Mouse (Mus musculus): ENCODE results near the gene Gm5901.
"Not testable (repeated sequence)": the region's sequence is repeated elsewhere in the genome, so short reads cannot be mapped to it uniquely, and the experiment has no call there.

The Gm5901 gene

DNA sequence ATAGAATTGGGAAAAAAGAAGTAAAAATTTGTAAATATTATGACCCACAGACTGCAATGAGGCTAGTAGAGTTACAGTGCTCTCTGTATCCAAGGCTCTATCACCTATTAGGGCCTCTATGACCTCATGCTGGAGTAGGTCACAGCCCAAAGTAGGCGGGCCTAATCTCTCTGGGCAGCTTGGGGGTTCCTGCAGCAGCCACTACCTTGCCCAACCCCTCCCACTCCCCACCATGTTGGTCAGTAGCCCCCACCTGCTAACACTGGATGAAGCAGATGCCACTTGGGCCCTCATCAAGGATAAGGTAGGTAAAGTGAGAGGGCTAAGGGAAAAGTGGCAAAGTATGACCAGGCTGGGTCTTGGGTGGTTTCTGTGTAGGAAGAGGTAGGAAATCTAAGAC, at the start of gene Gm5901:
TSS of gene Gm5901 (plus strand) at position 173 of the 400 bp plus-strand sequence.
- no peak for DNase-seq

DNA sequence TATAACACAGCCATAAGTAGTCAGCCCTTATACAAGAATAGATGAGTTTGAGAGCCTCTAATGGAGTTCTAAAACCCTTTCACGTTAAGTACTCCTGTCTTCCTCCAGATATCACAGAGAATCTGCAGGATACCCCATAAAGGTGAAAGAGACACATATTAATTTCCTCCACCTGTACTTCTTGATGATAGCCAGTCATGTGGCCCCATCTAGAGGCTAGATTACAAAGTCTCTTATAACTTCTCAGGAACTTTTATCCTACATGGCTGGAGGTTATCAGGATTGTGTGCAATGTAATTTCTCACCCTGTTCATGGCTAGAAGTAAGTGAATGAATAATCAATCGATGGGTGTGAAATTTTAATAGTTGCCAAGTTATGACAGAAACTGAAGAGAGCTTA, 49.5 kb upstream of the Gm5901 start:
- no peak for DNase-seq

DNA sequence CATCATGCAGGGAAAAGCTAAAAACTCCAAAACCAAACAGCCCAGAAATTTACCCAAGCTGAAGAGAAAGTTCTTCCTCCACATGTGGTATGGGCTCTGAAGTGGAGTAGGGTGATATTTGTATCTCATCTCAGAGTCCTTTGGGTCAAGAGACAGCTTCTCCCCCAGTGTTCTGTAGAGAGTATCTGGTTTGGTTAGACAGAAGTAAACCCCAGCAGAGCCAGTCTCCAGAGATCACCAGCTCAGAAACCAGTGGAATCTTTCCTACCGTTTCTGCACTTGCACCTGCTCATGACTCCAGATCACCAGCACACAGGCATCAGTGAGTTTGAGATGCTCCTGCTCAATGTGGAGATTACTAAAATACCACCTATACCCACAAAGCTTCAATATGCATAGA, 40.8 kb upstream of the Gm5901 start, which contains the start of gene Olfr690:
TSS of gene Olfr690 (minus strand) at position 101 of the 400 bp plus-strand sequence.
- DNase-seq = no peak

GRCm38 (mm10) chr7:105342170-105342569, 32.7 kb upstream of the Gm5901 start, which contains the start of gene Olfr691:
TSS of gene Olfr691 (minus strand) at chr7:105342270.
- no peak for DNase-seq

DNA sequence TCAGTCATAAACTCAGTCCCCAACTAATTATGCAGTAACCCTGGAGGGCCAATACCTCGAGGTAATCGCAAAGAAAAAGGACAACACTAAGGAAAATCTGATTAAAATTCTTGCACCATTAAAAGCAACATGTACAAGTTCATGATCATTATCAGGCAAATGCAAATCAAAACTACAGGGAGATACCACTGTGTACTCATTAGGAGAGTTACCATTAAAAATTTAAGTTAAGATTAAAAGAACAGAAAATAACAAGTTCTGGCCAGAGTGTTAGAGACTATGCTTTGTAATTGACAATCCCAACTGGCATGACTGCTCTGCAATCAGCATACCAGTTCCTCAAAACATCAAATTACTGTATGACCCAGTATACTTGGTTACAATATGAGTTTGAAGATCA, 32.1 kb upstream of the Gm5901 start:
- DNase-seq = no peak

- not testable (repeated sequence) for DNase-seq
Measured at GRCm38 (mm10) chr7:105356064-105356463, 18.8 kb upstream of the Gm5901 start.

GRCm38 (mm10) chr7:105356487-105356886, 18.4 kb upstream of the Gm5901 start:
- not testable (repeated sequence) for DNase-seq

GRCm38 (mm10) chr7:105361713-105362112, 13.1 kb upstream of the Gm5901 start:
- no peak for DNase-seq

DNA sequence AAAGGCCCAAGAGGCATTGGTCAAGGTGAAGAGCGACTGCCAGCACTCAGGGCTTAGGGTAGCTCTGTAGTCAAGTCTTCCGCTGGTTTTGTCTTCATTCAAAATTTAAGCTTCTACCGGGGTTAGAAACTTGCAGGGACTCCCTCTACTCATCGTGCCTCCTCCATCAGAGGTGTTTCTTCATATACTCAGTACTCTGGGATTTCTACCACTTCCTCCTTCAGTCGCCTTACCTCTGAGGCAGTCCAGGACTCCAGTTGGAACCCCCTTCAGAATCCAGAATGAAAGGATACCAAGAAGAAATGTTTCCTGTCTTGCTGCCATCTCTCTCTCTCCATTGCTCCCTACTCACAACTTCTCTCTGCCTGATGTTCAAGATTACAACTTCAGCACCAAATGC, 7.6 kb upstream of the Gm5901 start:
- DNase-seq = no peak

- DNase-seq = no peak
Measured at GRCm38 (mm10) chr7:105367930-105368329, 6.9 kb upstream of the Gm5901 start, which contains the start of gene Olfr692. TSS of gene Olfr692 (plus strand) at chr7:105368230.

GRCm38 (mm10) chr7:105368521-105368920, 6.3 kb upstream of the Gm5901 start:
- no peak for DNase-seq

- no peak for DNase-seq
Measured at GRCm38 (mm10) chr7:105372912-105373311, 1.9 kb upstream of the Gm5901 start.

- no peak for DNase-seq
Measured at GRCm38 (mm10) chr7:105373509-105373908, 1.3 kb upstream of the Gm5901 start.

GRCm38 (mm10) chr7:105373976-105374375, 862 bp upstream of the Gm5901 start:
- no peak for DNase-seq

- DNase-seq = no peak
Measured at GRCm38 (mm10) chr7:105380329-105380728, 5.5 kb downstream of the Gm5901 start.

- DNase-seq = no peak
Measured at GRCm38 (mm10) chr7:105387696-105388095, 12.9 kb downstream of the Gm5901 start.

- no peak for DNase-seq
Measured at GRCm38 (mm10) chr7:105390236-105390635, 15.4 kb downstream of the Gm5901 start.

GRCm38 (mm10) chr7:105394606-105395005, 19.8 kb downstream of the Gm5901 start:
- DNase-seq = no peak

GRCm38 (mm10) chr7:105395131-105395820, 20.4 kb downstream of the Gm5901 start:
- no peak for DNase-seq

GRCm38 (mm10) chr7:105396126-105396525, 21.3 kb downstream of the Gm5901 start:
- peak in 1 of 2 experiments; percentile 6 for DNase-seq

DNA sequence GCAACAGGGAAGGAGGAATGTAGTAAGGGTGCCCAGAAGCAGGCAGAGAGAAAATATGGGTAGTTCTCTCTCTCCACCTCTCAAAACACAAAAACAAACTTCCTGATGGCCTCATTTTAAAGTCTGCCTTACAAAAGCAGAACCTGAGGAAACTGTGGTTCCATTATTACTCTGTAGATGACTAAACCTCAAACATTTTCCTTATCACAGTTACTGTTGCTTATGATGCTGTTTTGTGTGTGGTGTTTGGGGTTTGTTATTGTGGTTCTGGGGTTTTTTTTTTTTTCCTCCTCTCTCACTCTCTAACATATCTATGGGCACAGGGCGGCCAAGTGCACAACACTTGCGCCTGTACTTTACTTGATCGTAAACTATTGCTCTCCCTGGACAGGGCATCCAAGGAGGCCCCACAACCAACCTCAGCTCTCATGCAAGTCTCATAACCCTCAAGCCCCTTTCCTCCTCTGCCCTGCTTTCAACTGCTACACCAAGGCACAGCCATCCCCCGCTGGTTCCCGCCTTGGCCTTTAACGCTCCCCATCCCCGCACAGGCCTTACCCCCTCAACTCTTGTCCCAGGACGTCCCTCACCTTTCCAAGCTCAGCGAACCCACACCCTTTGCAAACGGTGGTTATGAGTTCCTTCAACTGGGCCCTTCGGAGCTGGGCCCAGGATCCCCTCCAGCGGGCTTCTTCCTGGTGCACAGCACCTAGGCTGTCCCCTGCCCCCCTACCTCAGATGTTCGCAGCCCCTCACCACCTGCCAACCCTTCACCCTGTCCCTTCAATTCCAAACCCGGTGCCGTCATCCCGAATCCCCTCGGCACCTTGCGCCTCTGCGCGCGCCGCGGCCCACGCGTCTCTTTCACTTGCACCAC, 24.5 kb downstream of the Gm5901 start:
- peak; percentile 4 to 6 for DNase-seq

- DNase-seq = peak; percentile 96 to 97
Measured at GRCm38 (mm10) chr7:105399935-105400624, 25.2 kb downstream of the Gm5901 start, which contains the start of gene Fam160a2. TSS of gene Fam160a2 (minus strand) at chr7:105400054.

- no peak for DNase-seq
Measured at GRCm38 (mm10) chr7:105404268-105404667, 29.4 kb downstream of the Gm5901 start, which contains the start of gene Cnga4. TSS of gene Cnga4 (plus strand) at chr7:105404568.
